Mouse (Mus musculus) neural tube, embryonic 12.5 days (tissue): Measurements from ENCODE around the gene Galntl6. TPM values are rescaled to one million over a fixed set of nuclear protein-coding genes. Genes with fewer than 3 reads are reported as not detected.

ENCODE experiments used
- ATAC-seq: fragments of 200-750 bp; cut with Nextera tagmentation; 2 replicates; pipeline ENCODE4 v1.8.0; 2017; ENCODE audit warnings: low read depth, mild to moderate bottlenecking, moderate TSS enrichment, moderate library complexity; ENCODE audit not compliant: low FRiP score
- H3K27ac ChIP-seq: fragments of 300-500 bp; sonication (generic); 2 replicates; pipeline ENCODE4 v1.5.1; 2016
- H3K27me3 ChIP-seq: fragments of 300-500 bp; sonication (generic); replicated peaks from 2 replicates; pipeline ENCODE4 v1.6.1; 2016; ENCODE audit warnings: mild to moderate bottlenecking
- H3K36me3 ChIP-seq: fragments of 300-500 bp; sonication (generic); 2 replicates; pipeline ENCODE4 v1.6.1; 2016; ENCODE audit warnings: mild to moderate bottlenecking
- H3K4me1 ChIP-seq: fragments of 300-500 bp; sonication (generic); 2 replicates; pipeline ENCODE4 v1.6.1; 2016
- H3K4me2 ChIP-seq: fragments of 300-500 bp; sonication (generic); replicated peaks from 2 replicates; pipeline ENCODE4 v1.6.1; 2016; ENCODE audit warnings: mild to moderate bottlenecking
- H3K4me3 ChIP-seq: fragments of 300-500 bp; sonication (generic); 2 replicates; pipeline ENCODE4 v1.5.1; 2016
- H3K9ac ChIP-seq: fragments of 300-500 bp; sonication (generic); 2 replicates; pipeline ENCODE4 v1.6.1; 2016; ENCODE audit warnings: mild to moderate bottlenecking
- H3K9me3 ChIP-seq: fragments of 300-500 bp; sonication (generic); 2 replicates; pipeline ENCODE4 v1.6.1; 2016; ENCODE audit warnings: mild to moderate bottlenecking
- WGBS: fragments of 180-500 bp; shearing (Covaris S2); methylation state at CpG from one replicate; pipeline ENCODE4 v1.1.7; 2016; 5-methylcytosine and 5-hydroxymethylcytosine counted together
- polyA plus RNA-seq: library from polyadenylated mRNA; unstranded; fragments of >200 nt; fragmentation: Nextera tagmentation; extraction: Ambion mirVana; gene quantifications from 2 replicates; pipeline ENCODE4 v1.2.1, GENCODE M21; 2016

The Galntl6 gene
- polyA plus RNA-seq, 1 experiment from 2014 or later = 6.2 TPM

GRCm38 (mm10) chr8:58824347-58824746 is 88.1 kb downstream of the Galntl6 start:
- no peaks in the 10 kb centered on the region for H3K4me1 ChIP-seq
- H3K9me3 ChIP-seq = no peaks in the 10 kb centered on the region
- H3K27me3 ChIP-seq = no peaks in the 10 kb centered on the region
- H3K4me3 ChIP-seq = no peak overlapping the region
- no peak overlapping the region for H3K4me2 ChIP-seq
- ATAC-seq = no peak
- H3K36me3 ChIP-seq = no peaks in the 10 kb centered on the region
- no peak overlapping the region for H3K9ac ChIP-seq
- H3K27ac ChIP-seq = no peak overlapping the region

- Histone ChIP-seq H3K4me3 (no peak overlapping the region), H3K9me3 (no peaks in the 10 kb centered on the region), H3K27ac (no peak overlapping the region), H3K27me3 (no peaks in the 10 kb centered on the region), H3K36me3 (no peaks in the 10 kb centered on the region), H3K9ac (no peak overlapping the region), H3K4me2 (no peak overlapping the region), H3K4me1 (no peaks in the 10 kb centered on the region)
- no peak for ATAC-seq
These were observed 107.2 kb downstream of the Galntl6 start for GRCm38 (mm10) chr8:58805190-58805589.

GRCm38 (mm10) chr8:58801847-58802246 is 110.6 kb downstream of the Galntl6 start:
- Histone ChIP-seq H3K9ac (no peak overlapping the region), H3K4me1 (no peaks in the 10 kb centered on the region), H3K9me3 (no peaks in the 10 kb centered on the region), H3K36me3 (no peaks in the 10 kb centered on the region), H3K27ac (no peak overlapping the region), H3K4me2 (no peak overlapping the region), H3K27me3 (no peaks in the 10 kb centered on the region), H3K4me3 (no peak overlapping the region)
- no peak for ATAC-seq
- 74% methylated on average over 1 of the region's 1 CpGs for WGBS

GRCm38 (mm10) chr8:58753769-58754168 is 158.7 kb downstream of the Galntl6 start:
- WGBS = 67% methylated on average over 2 of the region's 2 CpGs
- Histone ChIP-seq H3K4me2 (no peak overlapping the region), H3K36me3 (no peaks in the 10 kb centered on the region), H3K4me3 (no peak overlapping the region), H3K27me3 (no peaks in the 10 kb centered on the region), H3K4me1 (no peaks in the 10 kb centered on the region), H3K9ac (no peak overlapping the region), H3K27ac (no peak overlapping the region), H3K9me3 (0 out of 2 replicates have a peak, but pooled peaks cover 7% of the 10 kb centered on the region)
- no peak for ATAC-seq

GRCm38 (mm10) chr8:58737963-58738362 is 174.5 kb downstream of the Galntl6 start:
- no peak overlapping the region for H3K9ac ChIP-seq
- H3K9me3 ChIP-seq = no peaks in the 10 kb centered on the region
- H3K4me2 ChIP-seq = no peak overlapping the region
- no peak overlapping the region for H3K27ac ChIP-seq
- no peaks in the 10 kb centered on the region for H3K4me1 ChIP-seq
- H3K4me3 ChIP-seq = no peak overlapping the region
- ATAC-seq = no peak
- no peaks in the 10 kb centered on the region for H3K36me3 ChIP-seq
- H3K27me3 ChIP-seq = no peaks in the 10 kb centered on the region
- WGBS = 95% methylated on average over 3 of the region's 3 CpGs

GRCm38 (mm10) chr8:58691761-58692160 is 220.7 kb downstream of the Galntl6 start:
- WGBS = 91% methylated on average over 3 of the region's 3 CpGs
- ATAC-seq = no peak
- Histone ChIP-seq H3K4me3 (no peak overlapping the region), H3K4me1 (no peaks in the 10 kb centered on the region), H3K9ac (no peak overlapping the region), H3K36me3 (no peaks in the 10 kb centered on the region), H3K27me3 (no peaks in the 10 kb centered on the region), H3K4me2 (no peak overlapping the region), H3K9me3 (no peaks in the 10 kb centered on the region), H3K27ac (no peak overlapping the region)

GRCm38 (mm10) chr8:58677847-58678450 is 234.5 kb downstream of the Galntl6 start:
- H3K4me1 ChIP-seq = no peaks in the 10 kb centered on the region
- no peak overlapping the region for H3K4me2 ChIP-seq
- no peak overlapping the region for H3K27ac ChIP-seq
- WGBS = 35% methylated on average over 6 of the region's 6 CpGs
- H3K9ac ChIP-seq = no peak overlapping the region
- no peak for ATAC-seq
- H3K9me3 ChIP-seq = no peaks in the 10 kb centered on the region
- H3K36me3 ChIP-seq = no peaks in the 10 kb centered on the region
- no peaks in the 10 kb centered on the region for H3K27me3 ChIP-seq
- no peak overlapping the region for H3K4me3 ChIP-seq

- Histone ChIP-seq H3K9ac (no peak overlapping the region), H3K9me3 (no peaks in the 10 kb centered on the region), H3K4me2 (no peak overlapping the region), H3K36me3 (no peaks in the 10 kb centered on the region), H3K4me3 (no peak overlapping the region), H3K27me3 (no peaks in the 10 kb centered on the region), H3K4me1 (no peaks in the 10 kb centered on the region), H3K27ac (no peak overlapping the region)
- no peak for ATAC-seq
- 83% methylated on average over 2 of the region's 2 CpGs for WGBS
These were observed 243.4 kb downstream of the Galntl6 start for GRCm38 (mm10) chr8:58669075-58669474.

- no peak for ATAC-seq
- H3K27ac ChIP-seq = no peak overlapping the region
These were observed 252.4 kb downstream of the Galntl6 start for GRCm38 (mm10) chr8:58660019-58660418.

GRCm38 (mm10) chr8:58655631-58656030 is 256.8 kb downstream of the Galntl6 start:
- Histone ChIP-seq H3K27ac (no peak overlapping the region), H3K9ac (no peak overlapping the region), H3K27me3 (no peaks in the 10 kb centered on the region), H3K4me1 (no peaks in the 10 kb centered on the region), H3K4me2 (no peak overlapping the region), H3K9me3 (no peaks in the 10 kb centered on the region), H3K4me3 (no peak overlapping the region), H3K36me3 (no peaks in the 10 kb centered on the region)
- no peak for ATAC-seq
- WGBS = 85% methylated on average over 4 of the region's 4 CpGs

More at GRCm38 (mm10) chr8:58660019-58660418, 252.4 kb downstream of the Galntl6 start:
- Histone ChIP-seq H3K4me3 (no peak overlapping the region), H3K9me3 (no peaks in the 10 kb centered on the region), H3K27me3 (no peaks in the 10 kb centered on the region), H3K4me1 (no peaks in the 10 kb centered on the region), H3K4me2 (no peak overlapping the region), H3K36me3 (no peaks in the 10 kb centered on the region), H3K9ac (no peak overlapping the region)

GRCm38 (mm10) chr8:58606451-58606850 is 306.0 kb downstream of the Galntl6 start:
- ATAC-seq = no peak
- Histone ChIP-seq H3K27ac (no peak overlapping the region), H3K4me3 (no peak overlapping the region), H3K36me3 (no peaks in the 10 kb centered on the region), H3K4me2 (no peak overlapping the region), H3K9ac (no peak overlapping the region), H3K4me1 (no peaks in the 10 kb centered on the region), H3K9me3 (no peaks in the 10 kb centered on the region), H3K27me3 (no peaks in the 10 kb centered on the region)
- 55% methylated on average over 4 of the region's 4 CpGs for WGBS

- no peak for ATAC-seq
- H3K9ac ChIP-seq = no peak overlapping the region
- no peak overlapping the region for H3K4me2 ChIP-seq
- no peaks in the 10 kb centered on the region for H3K9me3 ChIP-seq
- H3K27ac ChIP-seq = no peak overlapping the region
- no peaks in the 10 kb centered on the region for H3K36me3 ChIP-seq
- H3K27me3 ChIP-seq = no peaks in the 10 kb centered on the region
- 78% methylated on average over 4 of the region's 4 CpGs for WGBS
- H3K4me1 ChIP-seq = no peaks in the 10 kb centered on the region
- H3K4me3 ChIP-seq = no peak overlapping the region
These were observed 307.7 kb downstream of the Galntl6 start for GRCm38 (mm10) chr8:58604751-58605150.

- Histone ChIP-seq H3K9me3 (no peaks in the 10 kb centered on the region), H3K4me1 (no peaks in the 10 kb centered on the region), H3K36me3 (no peaks in the 10 kb centered on the region), H3K27me3 (no peaks in the 10 kb centered on the region), H3K4me3 (no peak overlapping the region), H3K4me2 (no peak overlapping the region), H3K27ac (no peak overlapping the region), H3K9ac (no peak overlapping the region)
- WGBS = 85% methylated on average over 6 of the region's 6 CpGs
- ATAC-seq = no peak
These were observed 314.6 kb downstream of the Galntl6 start for GRCm38 (mm10) chr8:58597834-58598233.
